Comparison of ENCODE assay signal across 8 mouse cellular contexts in the genomic region with DNA sequence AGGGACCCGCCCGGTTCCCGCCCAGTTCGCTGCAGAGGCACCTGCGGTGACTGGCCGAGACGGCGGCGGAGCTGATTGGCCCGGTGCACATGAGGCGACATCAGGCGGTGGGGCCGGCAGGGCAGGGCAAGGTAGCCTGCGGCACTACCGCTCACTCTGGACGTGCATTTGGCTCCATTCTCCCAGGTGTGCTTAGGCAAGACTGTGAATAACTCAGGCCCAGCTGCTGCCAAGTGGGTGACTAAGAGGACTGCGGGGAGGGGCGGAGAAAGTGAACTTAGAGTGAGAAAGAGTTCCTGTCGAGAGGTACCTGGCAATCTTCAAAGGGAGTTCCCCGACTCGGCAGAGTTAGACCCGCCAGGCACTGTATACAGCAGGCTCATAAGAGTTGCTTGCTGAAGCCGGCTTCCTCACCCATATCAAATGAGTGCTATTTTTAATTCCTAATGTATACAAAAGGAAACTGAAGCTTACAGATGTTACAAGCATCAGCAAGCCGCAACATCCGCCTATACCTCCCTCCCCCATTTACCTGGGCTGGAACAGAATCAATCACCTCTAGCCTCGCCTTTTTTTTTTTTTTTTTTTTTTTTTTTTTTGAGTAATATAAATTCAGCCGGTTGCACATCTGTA. TPM values are rescaled to one million over a fixed set of nuclear protein-coding genes. Genes with fewer than 3 reads are reported as not detected.
A peak's percentile ranks its signal among the peaks of the same experiment; 100 is the strongest.
DNase-seq lines count a peak whose midpoint lies in the region; ATAC-seq and TF ChIP-seq lines count a peak whose summit lies in the region.

No protein-coding gene starts in this region.

- H3K4me2 ChIP-seq in forebrain, embryonic 16.5 days (ENCODE audit: low read length) = peak overlapping the region; percentile 60

- intact Hi-C loops in left cerebral cortex, adult 2 months (cut with DNase I) = no loop called here

- no peaks in the 10 kb centered on the region for H3K36me3 ChIP-seq in ES-Bruce4 (ENCODE audit: control insufficient read depth, insufficient read depth, low read length, poor library complexity, severe bottlenecking)
- H3K36me3 ChIP-seq in forebrain, embryonic 16.5 days (ENCODE audit: control insufficient read depth, insufficient read depth) = no peaks in the 10 kb centered on the region
- no peaks in the 10 kb centered on the region for H3K36me3 ChIP-seq in hindbrain, embryonic 10.5 days

- no peaks in the 10 kb centered on the region; the same call in 1 of the 2 replicates for H3K9me3 ChIP-seq in ES-Bruce4 (replicated peaks; ENCODE audit: control insufficient read depth, insufficient read depth, low read length, poor library complexity, severe bottlenecking)
- H3K9me3 ChIP-seq in forebrain, embryonic 16.5 days (ENCODE audit: control insufficient read depth, low read length) = no peaks in the 10 kb centered on the region
- no peaks in the 10 kb centered on the region for H3K9me3 ChIP-seq in hindbrain, embryonic 10.5 days

- TF ChIP-seq CTCF in ES-Bruce4 (IDR thresholded peaks at IDR 0.05; ENCODE audit: low read depth, low read length) = no peak
- no peak for TF ChIP-seq CTCF in brain, embryonic 14.5 days (IDR thresholded peaks at IDR 0.05; ENCODE audit: borderline replicate concordance, extremely low read depth, insufficient read depth, insufficient read length)
- TF ChIP-seq CTCF in left cerebral cortex, adult 2 months (IDR thresholded peaks at IDR 0.05) = no peak

- TF ChIP-seq EP300 in ES-Bruce4 (IDR thresholded peaks at IDR 0.05; ENCODE audit: insufficient read depth, low read depth, low read length) = peak; percentile 98

- TF ChIP-seq POLR2A in ES-Bruce4 (IDR thresholded peaks at IDR 0.05; ENCODE audit: insufficient read depth, low read length) = peak; percentile 8
- no peak for TF ChIP-seq POLR2A in brain, embryonic 14.5 days (IDR thresholded peaks at IDR 0.05; ENCODE audit: borderline replicate concordance, extremely low read depth, insufficient read depth, insufficient read length, poor library complexity, severe bottlenecking)

- peak; percentile 60 for DNase-seq in brain, embryonic 14.5 days (ENCODE audit: low read depth)
- peak; percentile 61 for DNase-seq in hindbrain, embryonic 10.5 days (ENCODE audit: low spot score)
- peak; percentile 19 to 38 for DNase-seq in left cerebral cortex, adult 2 months (ENCODE audit: extremely low spot score in 1 of 2, low spot score in 2 of 2)
- DNase-seq in right cerebral cortex, adult 2 months (ENCODE audit: low spot score in 2 of 2) = peak; percentile 17 to 46
- DNase-seq in urinary bladder, postnatal 10 days (ENCODE audit: low spot score) = peak; percentile 26

- no peaks in the 10 kb centered on the region for H3K27me3 ChIP-seq in ES-Bruce4 (ENCODE audit: control insufficient read depth, insufficient read depth, low read length, poor library complexity, severe bottlenecking)
- no peaks in the 10 kb centered on the region for H3K27me3 ChIP-seq in forebrain, embryonic 16.5 days (replicated peaks; ENCODE audit: control insufficient read depth, insufficient read depth, low read length)
- peaks cover 7% of the 10 kb centered on the region; the same call in 1 of the 2 replicates for H3K27me3 ChIP-seq in hindbrain, embryonic 10.5 days (ENCODE audit: insufficient read depth, poor library complexity, severe bottlenecking)

- under 1% methylated on average over 27 of the region's 27 CpGs for WGBS in forebrain, embryonic 16.5 days
- WGBS in hindbrain, embryonic 10.5 days = 2% methylated on average over 27 of the region's 27 CpGs

- H3K4me1 ChIP-seq in ES-Bruce4 (ENCODE audit: control insufficient read depth, insufficient read depth, low read length) = peaks cover 1% of the 10 kb centered on the region
- peaks cover 5% of the 10 kb centered on the region for H3K4me1 ChIP-seq in forebrain, embryonic 16.5 days (replicated peaks; ENCODE audit: control insufficient read depth, insufficient read depth, low read length)
- H3K4me1 ChIP-seq in hindbrain, embryonic 10.5 days (replicated peaks) = peaks cover 21% of the 10 kb centered on the region

- H3K27ac ChIP-seq in ES-Bruce4 (ENCODE audit: insufficient read depth, low read length) = peak overlapping the region; percentile 87
- H3K27ac ChIP-seq in forebrain, embryonic 16.5 days (ENCODE audit: low read length) = no peak overlapping the region
- H3K27ac ChIP-seq in hindbrain, embryonic 10.5 days = peak overlapping the region; percentile 70
- no peak overlapping the region for H3K27ac ChIP-seq in left cerebral cortex, adult 2 months

- H3K4me3 ChIP-seq in ES-Bruce4 (ENCODE audit: low read depth, low read length) = peak overlapping the region; percentile 47
- peak overlapping the region; percentile 36 for H3K4me3 ChIP-seq in forebrain, embryonic 16.5 days (replicated peaks; ENCODE audit: low read length)
- H3K4me3 ChIP-seq in hindbrain, embryonic 10.5 days = peak overlapping the region; percentile 51
- peak overlapping the region; percentile 44 for H3K4me3 ChIP-seq in left cerebral cortex, adult 2 months

- peak overlapping the region; percentile 60 for H3K9ac ChIP-seq in ES-Bruce4 (ENCODE audit: low read depth, poor library complexity, severe bottlenecking)
- no peak overlapping the region for H3K9ac ChIP-seq in forebrain, embryonic 16.5 days (replicated peaks; ENCODE audit: low read depth, low read length)

- ATAC-seq in forebrain, embryonic 16.5 days = peak; percentile 83
- ATAC-seq in megakaryocyte, adult 5-6 weeks (ENCODE audit: poor library complexity, severe bottlenecking) = peak; percentile 91

RNA-seq across cellular contexts. Expression of a gene that starts 33.4 kb away (rescaled TPM):
- polyA plus RNA-seq in ES-Bruce4 (2011; ENCODE audit: insufficient read depth, insufficient read length, low read depth, missing spikeins) = 34.8 and 36.9 TPM in 2 replicates
- polyA plus RNA-seq in brain, embryonic 14.5 days (2012; rRNA removed) = 4.7 and 4.9 TPM in 2 replicates
- 7.9 and 10.0 TPM in 2 replicates for polyA plus RNA-seq in forebrain, embryonic 16.5 days (2015; fragmentation: Nextera tagmentation; extraction: Ambion mirVana)
- polyA plus RNA-seq in hindbrain, embryonic 10.5 days (2016; fragmentation: Nextera tagmentation; extraction: Ambion mirVana) = 4.3 and 4.7 TPM in 2 replicates
- 1 to 10 TPM; 2.4 to 4.8 TPM for total RNA-seq in left cerebral cortex, adult 2 months (2021)
- not detected in 2 replicates for total RNA-seq in megakaryocyte, adult 5-6 weeks (2015)
- not detected in 2 replicates for total RNA-seq in megakaryocyte, adult 5-6 weeks (2017)

RNA-seq across cellular contexts. Expression of a gene that starts 35.3 kb away (rescaled TPM):
- not detected in 2 replicates for polyA plus RNA-seq in ES-Bruce4 (2011; ENCODE audit: insufficient read depth, insufficient read length, low read depth, missing spikeins)
- 0.30 and 0.49 TPM in 2 replicates for polyA plus RNA-seq in brain, embryonic 14.5 days (2012; rRNA removed)
- polyA plus RNA-seq in forebrain, embryonic 16.5 days (2015; fragmentation: Nextera tagmentation; extraction: Ambion mirVana) = not detected in 2 replicates
- not detected in 2 replicates for polyA plus RNA-seq in hindbrain, embryonic 10.5 days (2016; fragmentation: Nextera tagmentation; extraction: Ambion mirVana)
- total RNA-seq in left cerebral cortex, adult 2 months (2021) = 10 to 100 TPM in 1 of 2 experiments, 1 to 10 TPM in 1; 9.8 to 11.0 TPM
- total RNA-seq in megakaryocyte, adult 5-6 weeks (2015) = 2.4 and 5.7 TPM in 2 replicates
- 1.7 and 3.1 TPM in 2 replicates for total RNA-seq in megakaryocyte, adult 5-6 weeks (2017)

Comparison
In these comparisons a context has a peak if more than half of its experiments do, and no peak if none do; other contexts are left out.
1. H3K27ac ChIP-seq: peak in ES-Bruce4 (single experiment) and hindbrain, embryonic 10.5 days (single experiment); none in forebrain, embryonic 16.5 days (single experiment) and left cerebral cortex, adult 2 months (single experiment).
2. Peak in every context shown above with its lines, with median percentiles within 50 percentile points of each other: H3K4me3 ChIP-seq and DNase-seq.